Mouse (Mus musculus) cortical plate, adult 2 months (tissue): Measurements from ENCODE around the gene G0s2.

Experiments used
- CTCF ChIP-seq: fragments of 200-500 bp; IDR thresholded peaks from 2 replicates; pipeline ENCODE4 v1.5.1; 2011; ENCODE audit warnings: mild to moderate bottlenecking, control low read depth, low read length; ENCODE audit not compliant: insufficient read depth; ENCODE audit errors: extremely low read depth
- POLR2A ChIP-seq: fragments of 200-500 bp; IDR thresholded peaks from 2 replicates; pipeline ENCODE4 v1.6.1; 2011; ENCODE audit warnings: mild to moderate bottlenecking, low read length, control low read depth; ENCODE audit not compliant: insufficient read depth; ENCODE audit errors: extremely low read depth

DNA sequence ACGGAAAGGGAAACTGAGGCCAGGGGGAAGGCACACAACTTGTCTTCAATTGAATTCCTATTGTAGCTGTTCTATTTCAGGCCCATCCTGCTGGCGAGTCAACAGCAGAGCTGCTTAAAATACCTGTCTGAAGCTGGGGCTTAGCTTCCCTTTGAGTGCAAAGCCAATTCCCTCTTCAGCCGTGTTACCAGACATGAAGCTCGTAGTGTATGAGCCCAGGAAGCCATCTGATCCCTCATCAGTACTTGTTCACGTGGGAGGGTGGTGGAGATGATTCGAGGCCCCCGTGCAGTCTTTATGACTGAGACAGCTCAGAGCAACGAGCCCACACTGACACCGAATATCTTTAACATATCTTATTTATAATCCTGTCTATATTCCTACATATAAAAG, 43.3 kb upstream of the G0s2 start:
- TF ChIP-seq CTCF (no peak), POLR2A (no peak)
